Mouse (Mus musculus) heart, embryonic 11.5 days (tissue): ENCODE measurements around the gene Guk1. TPM values are rescaled to one million over a fixed set of nuclear protein-coding genes. Genes with fewer than 3 reads are reported as not detected.
A peak's percentile ranks its signal among the peaks of the same experiment; 100 is the strongest.

Experiments used
- ATAC-seq: fragments of 200-750 bp; cut with Nextera tagmentation; replicated peaks from 2 replicates; pipeline ENCODE4 v1.8.0; 2017; ENCODE audit warnings: moderate library complexity; ENCODE audit not compliant: insufficient number of reproducible peaks, low FRiP score, low TSS enrichment
- H3K27ac ChIP-seq: fragments of 300-500 bp; sonication (generic); 2 replicates; pipeline ENCODE4 v1.5.1; 2014; ENCODE audit warnings: mild to moderate bottlenecking, low read depth, low read length
- H3K27me3 ChIP-seq: fragments of 300-500 bp; sonication (generic); 2 replicates; pipeline ENCODE4 v1.6.1; 2014; ENCODE audit warnings: mild to moderate bottlenecking, low read length, mixed read lengths; ENCODE audit not compliant: control insufficient read depth, insufficient read depth
- H3K36me3 ChIP-seq: fragments of 300-500 bp; sonication (generic); 2 replicates; pipeline ENCODE4 v1.6.1; 2014; ENCODE audit warnings: mild to moderate bottlenecking, low read length, moderate library complexity, mixed read lengths; ENCODE audit not compliant: control insufficient read depth, insufficient read depth
- H3K4me1 ChIP-seq: fragments of 300-500 bp; sonication (generic); 2 replicates; pipeline ENCODE4 v1.6.1; 2014; ENCODE audit warnings: low read length; ENCODE audit not compliant: control insufficient read depth, insufficient read depth
- H3K4me2 ChIP-seq: fragments of 300-500 bp; sonication (generic); 2 replicates; pipeline ENCODE4 v1.6.1; 2014; ENCODE audit warnings: mild to moderate bottlenecking, moderate library complexity
- H3K4me3 ChIP-seq: fragments of 300-500 bp; sonication (generic); 2 replicates; pipeline ENCODE4 v1.5.1; 2014; ENCODE audit warnings: low read depth, low read length
- H3K9ac ChIP-seq: fragments of 300-500 bp; sonication (generic); 2 replicates; pipeline ENCODE4 v1.6.1; 2014; ENCODE audit warnings: mild to moderate bottlenecking, low read depth, low read length, moderate library complexity
- H3K9me3 ChIP-seq: fragments of 300-500 bp; sonication (generic); replicated peaks from 2 replicates; pipeline ENCODE4 v1.6.1; 2016; ENCODE audit warnings: low read length; ENCODE audit not compliant: control insufficient read depth
- WGBS: fragments of 180-500 bp; shearing (Covaris S2); extraction: QIAGEN DNeasy Blood & Tissue Kit; methylation state at CpG from one replicate; pipeline ENCODE4 v1.1.7; 2014; ENCODE audit not compliant: insufficient replicate concordance; 5-methylcytosine and 5-hydroxymethylcytosine counted together
- polyA plus RNA-seq: library from polyadenylated mRNA; unstranded; fragments of >200 nt; fragmentation: Nextera tagmentation; extraction: Ambion mirVana; gene quantifications from 2 replicates; pipeline ENCODE4 v1.2.1, GENCODE M21; 2014

Guk1 gene
- polyA plus RNA-seq, result 121 and 125 TPM in 2 replicates

- H3K36me3 ChIP-seq, result no peaks in the 10 kb centered on the region
- 0 out of 2 replicates have a peak, but pooled peaks have one; percentile 1 for ATAC-seq
- H3K4me2 ChIP-seq, result peak within 1 kb of the TSS; percentile 76
- H3K4me1 ChIP-seq, result 0 out of 2 replicates have a peak, but pooled peaks cover 4% of the 10 kb centered on the region
- peak within 1 kb of the TSS; percentile 84 for H3K27ac ChIP-seq
- peak within 1 kb of the TSS; percentile 68 for H3K9ac ChIP-seq
- peak within 1 kb of the TSS; percentile 57 for H3K4me3 ChIP-seq
- H3K9me3 ChIP-seq, result no peaks in the 10 kb centered on the region
- 7% methylated on average over 16 of the region's 16 CpGs for WGBS
- no peaks in the 10 kb centered on the region for H3K27me3 ChIP-seq
These were observed at the start of gene Guk1 for GRCm38 (mm10) chr11:59192059-59192386. Gene Guk1 (minus strand): TSS chr11:59192212.

DNA sequence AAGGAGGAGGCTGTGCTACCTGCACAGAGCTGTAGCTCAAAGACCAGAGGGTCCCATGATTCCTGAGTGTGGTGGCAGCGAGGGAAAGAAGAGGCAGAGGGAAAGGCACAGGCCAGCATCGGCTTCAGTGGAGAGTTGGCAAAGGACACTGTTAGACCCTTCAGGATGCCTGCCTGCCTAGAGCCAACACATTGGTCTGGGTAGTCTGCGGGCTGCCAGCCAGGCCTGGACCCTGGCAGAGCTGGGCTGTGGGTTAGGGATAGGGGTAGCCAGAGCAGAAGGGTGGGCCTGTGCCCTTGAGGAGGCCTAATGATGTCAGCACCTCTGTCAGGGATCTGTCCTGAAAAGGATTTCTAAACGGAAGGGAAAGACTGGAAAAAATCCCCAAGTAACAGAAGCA is 47.8 kb upstream of the Guk1 start:
- Histone ChIP-seq H3K9me3 (no peaks in the 10 kb centered on the region), H3K4me2 (no peak overlapping the region), H3K27ac (no peak overlapping the region), H3K9ac (no peak overlapping the region), H3K4me1 (peaks cover 7% of the 10 kb centered on the region; the same call in 1 of the 2 replicates), H3K27me3 (peaks cover 57% of the 10 kb centered on the region), H3K36me3 (no peaks in the 10 kb centered on the region), H3K4me3 (no peak overlapping the region)
- 68% methylated on average over 4 of the region's 4 CpGs for WGBS
- no peak for ATAC-seq

GRCm38 (mm10) chr11:59239428-59239785 is 47.4 kb upstream of the Guk1 start:
- Histone ChIP-seq H3K4me1 (peaks cover 7% of the 10 kb centered on the region; the same call in 1 of the 2 replicates), H3K4me2 (no peak overlapping the region), H3K27ac (no peak overlapping the region), H3K27me3 (peaks cover 53% of the 10 kb centered on the region), H3K36me3 (no peaks in the 10 kb centered on the region), H3K9ac (no peak overlapping the region), H3K4me3 (no peak overlapping the region), H3K9me3 (no peaks in the 10 kb centered on the region)
- ATAC-seq, result 0 out of 2 replicates have a peak, but pooled peaks have one; percentile 11
- 64% methylated on average over 4 of the region's 4 CpGs for WGBS

GRCm38 (mm10) chr11:59238525-59239427 is 46.8 kb upstream of the Guk1 start:
- Histone ChIP-seq H3K4me2 (no peak overlapping the region), H3K27me3 (peaks cover 46% of the 10 kb centered on the region)

GRCm38 (mm10) chr11:59232797-59233196 is 40.8 kb upstream of the Guk1 start:
- H3K4me1 ChIP-seq, result 0 out of 2 replicates have a peak, but pooled peaks cover 3% of the 10 kb centered on the region
- no peak overlapping the region for H3K27ac ChIP-seq
- H3K4me2 ChIP-seq, result no peak overlapping the region
- H3K36me3 ChIP-seq, result no peaks in the 10 kb centered on the region
- peaks cover 3% of the 10 kb centered on the region; the same call in 1 of the 2 replicates for H3K27me3 ChIP-seq
- WGBS, result 52% methylated on average over 2 of the region's 2 CpGs
- H3K4me3 ChIP-seq, result no peak overlapping the region
- H3K9me3 ChIP-seq, result no peaks in the 10 kb centered on the region
- no peak for ATAC-seq
- no peak overlapping the region for H3K9ac ChIP-seq

More at GRCm38 (mm10) chr11:59238525-59239427, 46.8 kb upstream of the Guk1 start:
- Histone ChIP-seq H3K9ac (no peak overlapping the region), H3K27ac (no peak overlapping the region), H3K9me3 (no peaks in the 10 kb centered on the region), H3K36me3 (no peaks in the 10 kb centered on the region), H3K4me1 (peaks cover 7% of the 10 kb centered on the region; the same call in 1 of the 2 replicates), H3K4me3 (no peak overlapping the region)
- WGBS, result 5% methylated on average over 14 of the region's 15 CpGs
- peak; percentile 67; the same call in 1 of the 2 replicates for ATAC-seq

DNA sequence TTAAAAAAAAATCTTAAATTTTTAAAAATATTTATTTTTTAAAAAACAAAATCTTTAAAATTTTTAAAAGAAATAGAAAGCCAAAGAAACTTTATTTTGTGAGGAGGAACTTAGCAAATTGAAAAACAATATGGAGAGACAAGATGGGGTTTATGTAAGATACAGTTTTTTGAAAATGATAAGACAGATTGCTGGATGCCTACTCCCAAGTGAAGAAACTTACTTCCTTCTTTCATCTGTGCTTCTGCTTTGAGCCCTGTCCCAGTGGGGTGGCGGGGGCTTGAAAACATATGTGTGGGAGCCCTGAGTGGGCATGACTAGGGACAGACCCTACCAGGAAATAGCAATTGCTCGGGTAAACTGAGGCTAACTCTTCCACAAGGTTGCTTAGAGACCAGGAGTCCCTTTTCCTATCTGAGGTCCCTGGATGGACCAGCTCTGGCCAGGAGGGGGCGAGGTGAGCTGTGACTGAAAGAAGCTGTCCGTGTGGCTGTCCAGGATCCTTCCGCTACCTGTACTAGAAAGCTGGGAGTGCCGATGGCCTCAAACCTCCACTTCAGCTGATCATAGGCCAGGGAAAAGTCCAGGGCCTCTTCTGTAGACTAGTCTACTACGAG is 38.2 kb upstream of the Guk1 start:
- no peaks in the 10 kb centered on the region for H3K36me3 ChIP-seq
- 17% methylated on average over 7 of the region's 7 CpGs for whole genome bisulfite sequencing
- H3K4me1 ChIP-seq, result peaks cover 15% of the 10 kb centered on the region
- no peak overlapping the region for H3K9ac ChIP-seq
- H3K9me3 ChIP-seq, result no peaks in the 10 kb centered on the region
- H3K27ac ChIP-seq, result no peak overlapping the region
- ATAC-seq, result no peak
- H3K4me3 ChIP-seq, result no peak overlapping the region
- H3K4me2 ChIP-seq, result no peak overlapping the region
- no peaks in the 10 kb centered on the region for H3K27me3 ChIP-seq

GRCm38 (mm10) chr11:59228122-59228953 is 36.3 kb upstream of the Guk1 start, which contains the start of gene Arf1:
Gene Arf1 (minus strand): TSS chr11:59228270.
- WGBS, result 4% methylated on average over 59 of the region's 59 CpGs
- H3K36me3 ChIP-seq, result no peaks in the 10 kb centered on the region
- H3K9me3 ChIP-seq, result no peaks in the 10 kb centered on the region
- H3K9ac ChIP-seq, result peak within 1 kb of the TSS; percentile 100
- H3K4me1 ChIP-seq, result peaks cover 32% of the 10 kb centered on the region
- H3K27me3 ChIP-seq, result no peaks in the 10 kb centered on the region
- peak within 1 kb of the TSS; percentile 91 for H3K4me3 ChIP-seq
- ATAC-seq, result peak; percentile 94
- H3K27ac ChIP-seq, result peak within 1 kb of the TSS; percentile 98
- H3K4me2 ChIP-seq, result peak within 1 kb of the TSS; percentile 91

DNA sequence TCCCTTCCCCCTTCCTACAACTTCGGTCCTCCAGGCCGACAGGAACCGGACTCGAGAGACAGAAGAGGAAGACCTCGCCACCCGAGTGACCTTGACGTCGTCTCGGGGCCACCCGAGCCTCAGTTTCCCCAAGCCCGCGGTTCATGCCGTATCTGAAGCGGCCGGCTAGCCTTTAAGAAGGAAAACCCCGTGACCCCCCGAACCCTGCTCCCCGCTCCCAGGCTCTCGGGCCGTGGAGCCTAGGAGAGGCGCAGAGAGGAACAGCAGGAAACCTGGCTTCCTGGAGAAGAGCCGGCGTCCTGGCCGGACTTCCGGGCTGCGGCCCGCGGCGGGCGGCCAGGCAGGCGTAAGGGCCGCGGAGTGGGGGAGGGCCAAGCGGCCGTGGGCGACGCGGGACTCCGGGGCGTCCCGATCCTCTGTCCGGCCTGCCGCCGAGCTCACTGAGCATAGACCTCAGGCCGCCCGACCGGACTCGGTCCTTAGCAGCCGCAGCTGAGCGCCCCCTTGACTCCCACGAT is 35.7 kb upstream of the Guk1 start:
- ATAC-seq, result peak; percentile 67
- peak overlapping the region; percentile 100 for H3K9ac ChIP-seq
- WGBS, result under 1% methylated on average over 49 of the region's 51 CpGs

More for the DNA sequence above, 35.7 kb upstream of the Guk1 start:
- Histone ChIP-seq H3K4me3 (peak overlapping the region; percentile 91), H3K4me1 (peaks cover 39% of the 10 kb centered on the region), H3K27ac (peak overlapping the region; percentile 98), H3K9me3 (no peaks in the 10 kb centered on the region), H3K36me3 (no peaks in the 10 kb centered on the region), H3K4me2 (peak overlapping the region; percentile 91), H3K27me3 (no peaks in the 10 kb centered on the region)
